Mouse (Mus musculus) hindbrain, postnatal 0 days (tissue): ENCODE measurements at regions not wholly inside any gene's neighbourhood (a gene's known extent, or its start where the extent isn't known, plus 50 kb on each side); places are given as distances from the start of the nearest gene placed in this dataset.
"Not testable (repeated sequence)": the region's sequence is repeated elsewhere in the genome, so short reads cannot be mapped to it uniquely, and the experiment has no call there.

Source experiments
- ATAC-seq: fragments of 200-750 bp; cut with Nextera tagmentation; 2 replicates; pipeline ENCODE4 v1.8.0; 2017; ENCODE audit warnings: mild to moderate bottlenecking, moderate TSS enrichment, moderate library complexity
- DNase-seq: peaks from one replicate; pipeline ENCODE4 v3.0.0-alpha.2; 2015; ENCODE audit warnings: low spot score
- H3K27ac ChIP-seq: fragments of 300-500 bp; sonication (generic); 2 replicates; pipeline ENCODE4 v1.5.1; 2014; ENCODE audit warnings: mild to moderate bottlenecking
- H3K27me3 ChIP-seq: fragments of 300-500 bp; sonication (generic); 2 replicates; pipeline ENCODE4 v1.6.1; 2014; ENCODE audit warnings: low read length, mixed read lengths; ENCODE audit not compliant: insufficient read depth
- H3K36me3 ChIP-seq: fragments of 300-500 bp; sonication (generic); 2 replicates; pipeline ENCODE4 v1.6.1; 2014; ENCODE audit warnings: low read length, mixed read lengths; ENCODE audit not compliant: insufficient read depth
- H3K4me1 ChIP-seq: fragments of 300-500 bp; sonication (generic); 2 replicates; pipeline ENCODE4 v1.6.1; 2014; ENCODE audit warnings: antibody characterized with exemption, low read length, mixed read lengths; ENCODE audit not compliant: insufficient read depth
- H3K4me2 ChIP-seq: fragments of 300-500 bp; sonication (generic); 2 replicates; pipeline ENCODE4 v1.6.1; 2014; ENCODE audit warnings: low read depth, mild to moderate bottlenecking, low read length, moderate library complexity, mixed read lengths
- H3K4me3 ChIP-seq: fragments of 300-500 bp; sonication (generic); 2 replicates; pipeline ENCODE4 v1.5.1; 2014; ENCODE audit warnings: low read length
- H3K9ac ChIP-seq: fragments of 300-500 bp; sonication (generic); replicated peaks from 2 replicates; pipeline ENCODE4 v1.6.1; 2014; ENCODE audit warnings: mild to moderate bottlenecking, low read length, moderate library complexity, mixed read lengths
- H3K9me3 ChIP-seq: fragments of 300-500 bp; sonication (generic); 2 replicates; pipeline ENCODE4 v1.6.1; 2016; ENCODE audit warnings: low read length, mixed read lengths
- CTCF ChIP-seq: IDR thresholded peaks from 2 replicates; pipeline ENCODE4 v1.5.1; 2016; ENCODE audit warnings: antibody characterized with exemption, control low read depth, low read depth
- WGBS: fragments of 180-500 bp; shearing (Covaris S2); extraction: QIAGEN DNeasy Blood & Tissue Kit; methylation state at CpG from one replicate; pipeline ENCODE4 v1.1.7; 2014; 5-methylcytosine and 5-hydroxymethylcytosine counted together

DNA sequence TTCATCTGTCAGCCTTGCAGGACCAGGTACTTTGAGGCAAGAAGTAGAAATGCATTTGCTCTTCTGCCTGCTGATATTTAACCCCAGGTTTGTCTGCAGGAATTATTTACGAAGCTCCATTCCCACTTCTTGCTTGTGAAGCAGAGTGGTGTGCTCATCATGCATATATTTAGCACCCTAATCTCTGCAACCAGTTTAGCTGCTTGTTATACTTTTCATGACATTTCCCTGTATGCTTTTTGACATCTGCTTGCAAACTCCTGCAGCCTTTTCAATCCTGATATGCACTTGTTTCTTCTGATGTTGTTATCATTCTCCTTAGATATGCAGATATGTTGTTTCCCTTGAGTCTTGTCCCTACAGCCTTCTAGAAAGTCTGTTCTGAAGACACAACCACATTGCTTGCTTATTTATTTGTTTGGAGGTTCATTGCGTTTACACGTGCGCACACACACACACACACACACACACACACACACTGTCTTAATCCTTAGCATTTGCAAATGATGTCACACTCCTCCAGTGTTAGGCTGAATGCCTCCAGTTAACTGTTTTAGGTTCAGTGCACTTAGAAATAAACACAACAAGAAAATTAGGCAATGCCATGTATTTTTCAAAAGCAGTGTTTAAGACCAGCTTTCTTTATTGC, 836.3 kb downstream of the Cetn3 start:
- Histone ChIP-seq H3K27ac (no peak overlapping the region), H3K36me3 (no peaks in the 10 kb centered on the region), H3K4me1 (no peaks in the 10 kb centered on the region), H3K4me2 (no peak overlapping the region), H3K27me3 (no peaks in the 10 kb centered on the region), H3K9me3 (no peaks in the 10 kb centered on the region), H3K4me3 (no peak overlapping the region), H3K9ac (no peak overlapping the region)
- no peak for TF ChIP-seq CTCF
- no peak for DNase-seq
- ATAC-seq, result no peak
- 63% methylated on average over 4 of the region's 4 CpGs for WGBS

DNA sequence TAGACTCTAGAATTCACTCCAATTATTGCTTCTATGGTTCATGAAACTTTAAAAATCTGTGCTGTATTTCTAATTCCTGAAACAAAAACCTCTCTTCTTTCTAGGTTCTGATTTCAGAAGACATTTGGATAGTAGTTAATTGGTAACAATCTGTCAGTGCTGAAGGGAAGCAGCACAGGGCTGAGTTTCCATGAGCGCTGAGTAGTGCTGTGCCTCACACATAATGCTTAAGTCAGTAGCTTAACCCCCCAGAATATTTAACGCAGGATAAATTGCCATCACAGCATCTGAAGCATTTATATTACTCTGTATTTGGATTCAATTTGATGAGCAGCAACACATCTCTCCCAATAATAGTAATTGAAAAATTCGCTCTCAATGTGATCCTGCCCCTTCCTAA, 837.2 kb downstream of the Cetn3 start:
- DNase-seq (no peak), ATAC-seq (no peak)
- Histone ChIP-seq H3K36me3 (no peaks in the 10 kb centered on the region), H3K27me3 (no peaks in the 10 kb centered on the region), H3K27ac (no peak overlapping the region), H3K9ac (no peak overlapping the region), H3K4me3 (no peak overlapping the region), H3K4me1 (no peaks in the 10 kb centered on the region), H3K9me3 (no peaks in the 10 kb centered on the region), H3K4me2 (no peak overlapping the region)
- TF ChIP-seq CTCF, result no peak
- WGBS, result 70% methylated on average over 3 of the region's 3 CpGs

DNA sequence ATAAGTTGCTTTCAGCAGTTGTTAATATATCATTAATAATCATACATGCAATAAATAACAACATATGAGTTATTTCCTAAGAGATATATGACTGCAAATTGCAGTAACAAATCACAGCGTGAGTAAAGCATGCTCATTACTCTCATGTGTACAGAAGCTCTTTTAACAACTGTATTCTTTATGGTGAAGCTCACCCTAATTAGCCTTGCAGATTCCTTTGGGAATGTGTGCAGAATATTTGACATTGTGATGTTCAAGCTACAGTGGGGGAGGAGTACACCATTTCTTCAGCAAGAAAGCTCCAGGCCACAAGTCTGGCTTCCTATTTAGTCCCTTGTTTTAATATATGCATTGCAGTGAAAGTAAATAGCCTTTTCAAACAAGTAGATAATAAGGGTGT, 837.9 kb downstream of the Cetn3 start:
- DNase-seq (peak; percentile 31), ATAC-seq (0 out of 2 replicates have a peak, but pooled peaks have one; percentile 43)
- TF ChIP-seq CTCF, result no peak
- no peaks in the 10 kb centered on the region for H3K9me3 ChIP-seq
- no peaks in the 10 kb centered on the region for H3K27me3 ChIP-seq
- H3K4me3 ChIP-seq, result no peak overlapping the region
- H3K27ac ChIP-seq, result no peak overlapping the region
- 31% methylated on average over 1 of the region's 1 CpGs for WGBS
- no peaks in the 10 kb centered on the region for H3K4me1 ChIP-seq
- no peak overlapping the region for H3K9ac ChIP-seq
- H3K4me2 ChIP-seq, result no peak overlapping the region
- no peaks in the 10 kb centered on the region for H3K36me3 ChIP-seq

DNA sequence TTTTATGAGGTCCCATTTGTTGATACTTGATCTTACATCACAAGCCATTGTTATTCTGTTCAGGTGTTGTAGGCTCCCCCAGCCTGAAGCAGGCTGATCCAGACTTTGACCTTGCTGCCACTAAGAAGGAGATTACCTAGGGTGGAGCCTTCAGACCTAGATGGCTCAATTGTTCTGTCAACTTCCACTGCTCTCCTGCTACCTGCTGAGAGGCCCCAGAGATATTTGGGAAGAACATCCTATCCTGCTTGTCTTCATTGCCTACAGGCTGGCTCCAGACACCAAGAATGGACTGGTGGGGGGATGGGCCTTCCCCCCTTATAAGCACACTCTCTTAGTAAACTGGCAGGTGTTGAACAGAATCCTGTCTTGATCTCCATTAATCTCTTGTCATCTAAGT, 845.9 kb downstream of the Cetn3 start:
- not testable (repeated sequence) for H3K4me3 ChIP-seq, H3K9me3 ChIP-seq, ATAC-seq, H3K9ac ChIP-seq, H3K4me1 ChIP-seq, H3K27me3 ChIP-seq, H3K4me2 ChIP-seq, DNase-seq, H3K36me3 ChIP-seq, H3K27ac ChIP-seq
